Mouse (Mus musculus): ENCODE measurements around the gene Trmt1.

- TF ChIP-seq POLR2A (IDR thresholded peaks at IDR 0.05; ENCODE audit: low read depth, low read length) (no peak), CTCF (IDR thresholded peaks at IDR 0.05; ENCODE audit: borderline replicate concordance, insufficient read depth, low read length) (no peak)
These were observed 4.6 kb upstream of the Trmt1 start for GRCm38 (mm10) chr8:84681476-84681875.
